Mouse (Mus musculus): ENCODE measurements around the gene Gkn1. TPM values are rescaled to one million over a fixed set of nuclear protein-coding genes. Genes with fewer than 3 reads are reported as not detected.

Gene Gkn1
- not detected in 2 replicates for polyA plus RNA-seq (2015; fragmentation: Nextera tagmentation; extraction: Ambion mirVana)

DNA sequence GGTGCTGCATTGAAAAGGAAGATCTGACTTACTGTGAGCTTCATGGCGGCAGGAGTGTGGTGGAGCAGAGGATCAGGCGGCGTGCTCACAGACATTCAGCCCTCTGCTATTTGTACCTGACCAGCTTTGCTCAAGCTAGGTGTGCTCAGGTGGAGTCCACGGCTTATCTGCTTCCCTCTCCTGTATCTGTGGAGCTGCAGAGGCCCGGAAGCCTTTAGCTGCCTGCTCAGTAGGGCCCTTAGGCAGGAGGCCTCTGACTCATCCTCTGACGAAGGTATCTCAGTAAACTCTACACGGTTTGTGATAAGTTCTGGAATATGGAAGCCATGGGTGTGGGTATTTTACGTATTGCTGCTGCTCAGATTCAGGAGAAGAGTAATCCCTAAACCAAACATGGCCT is at the start of gene Gkn1:
Gene Gkn1, minus strand, starts transcription at position 114 of the 400 bp plus-strand sequence.
- no peak within 1 kb of the TSS for H3K9ac ChIP-seq (replicated peaks)
- H3K4me3 ChIP-seq (replicated peaks) = no peak within 1 kb of the TSS
- no peaks in the 10 kb centered on the region for H3K4me1 ChIP-seq
- no peak within 1 kb of the TSS for H3K4me2 ChIP-seq
- no peak within 1 kb of the TSS for H3K27ac ChIP-seq (replicated peaks)
- H3K36me3 ChIP-seq = no peaks in the 10 kb centered on the region
- no peaks in the 10 kb centered on the region for H3K27me3 ChIP-seq (replicated peaks)
- ATAC-seq (ENCODE audit: low FRiP score) = no peak
- WGBS = 96% methylated on average over 8 of the region's 8 CpGs
- no peaks in the 10 kb centered on the region for H3K9me3 ChIP-seq (replicated peaks)

- no peaks in the 10 kb centered on the region for H3K9me3 ChIP-seq (replicated peaks)
- H3K4me1 ChIP-seq = no peaks in the 10 kb centered on the region; the same call in 1 of the 2 replicates
- no peak overlapping the region for H3K4me3 ChIP-seq (replicated peaks)
- no peak overlapping the region for H3K9ac ChIP-seq (replicated peaks)
- no peak overlapping the region for H3K4me2 ChIP-seq
- H3K27me3 ChIP-seq (replicated peaks) = no peaks in the 10 kb centered on the region
- no peak overlapping the region for H3K27ac ChIP-seq (replicated peaks)
- ATAC-seq (ENCODE audit: low FRiP score) = no peak
- WGBS = 64% methylated on average over 4 of the region's 4 CpGs
- H3K36me3 ChIP-seq = no peaks in the 10 kb centered on the region
Measured at GRCm38 (mm10) chr6:87399886-87400566, 49.3 kb upstream of the Gkn1 start.

DNA sequence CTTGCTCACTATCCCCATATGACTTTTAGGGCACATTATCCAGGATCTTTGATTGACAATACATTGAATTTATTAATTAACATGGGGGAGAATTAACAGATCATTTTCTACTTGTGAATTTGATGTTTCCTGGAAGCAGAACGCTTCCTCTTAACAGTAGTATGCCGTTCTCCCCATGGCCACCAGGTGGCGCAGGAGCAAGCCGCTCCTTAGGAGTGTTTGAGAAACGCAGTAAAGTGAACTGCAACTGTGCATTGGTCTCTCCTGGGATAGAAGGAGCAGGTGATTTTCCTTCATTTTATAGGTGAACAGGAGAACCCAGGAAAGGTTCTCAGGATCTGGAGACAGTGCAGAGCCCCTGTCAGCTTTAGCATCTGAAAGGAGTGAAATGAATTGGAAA is 48.4 kb upstream of the Gkn1 start:
- H3K27me3 ChIP-seq (replicated peaks) = no peaks in the 10 kb centered on the region
- ATAC-seq (ENCODE audit: low FRiP score) = peak; percentile 31; the same call in 1 of the 2 replicates
- no peak overlapping the region for H3K9ac ChIP-seq (replicated peaks)
- WGBS = 1% methylated on average over 5 of the region's 5 CpGs
- H3K4me3 ChIP-seq (replicated peaks) = no peak overlapping the region
- no peak overlapping the region for H3K27ac ChIP-seq (replicated peaks)
- no peaks in the 10 kb centered on the region for H3K9me3 ChIP-seq (replicated peaks)
- H3K36me3 ChIP-seq = no peaks in the 10 kb centered on the region
- no peaks in the 10 kb centered on the region; the same call in 1 of the 2 replicates for H3K4me1 ChIP-seq
- H3K4me2 ChIP-seq = no peak overlapping the region

GRCm38 (mm10) chr6:87394783-87395182 is 44.0 kb upstream of the Gkn1 start:
- no peak for ATAC-seq (ENCODE audit: low FRiP score)
- 89% methylated on average over 9 of the region's 9 CpGs for WGBS
- Histone ChIP-seq H3K27me3 (replicated peaks) (no peaks in the 10 kb centered on the region), H3K27ac (replicated peaks) (no peak overlapping the region), H3K4me2 (no peak overlapping the region), H3K4me3 (replicated peaks) (no peak overlapping the region), H3K36me3 (no peaks in the 10 kb centered on the region), H3K9me3 (replicated peaks) (no peaks in the 10 kb centered on the region), H3K9ac (replicated peaks) (no peak overlapping the region), H3K4me1 (no peaks in the 10 kb centered on the region; the same call in 1 of the 2 replicates)

GRCm38 (mm10) chr6:87393466-87394205 is 42.9 kb upstream of the Gkn1 start:
- no peak overlapping the region for H3K27ac ChIP-seq (replicated peaks)

GRCm38 (mm10) chr6:87389455-87389989 is 38.8 kb upstream of the Gkn1 start:
- Histone ChIP-seq H3K4me3 (replicated peaks) (no peak overlapping the region), H3K9ac (replicated peaks) (no peak overlapping the region), H3K4me2 (no peak overlapping the region), H3K4me1 (no peaks in the 10 kb centered on the region), H3K27me3 (replicated peaks) (no peaks in the 10 kb centered on the region), H3K36me3 (no peaks in the 10 kb centered on the region), H3K27ac (replicated peaks) (no peak overlapping the region), H3K9me3 (replicated peaks) (no peaks in the 10 kb centered on the region)
- no peak for ATAC-seq (ENCODE audit: low FRiP score)
- 51% methylated on average over 5 of the region's 5 CpGs for WGBS

More at GRCm38 (mm10) chr6:87393466-87394205, 42.9 kb upstream of the Gkn1 start:
- H3K36me3 ChIP-seq = no peaks in the 10 kb centered on the region
- no peaks in the 10 kb centered on the region for H3K27me3 ChIP-seq (replicated peaks)
- ATAC-seq (ENCODE audit: low FRiP score) = no peak
- no peaks in the 10 kb centered on the region for H3K4me1 ChIP-seq
- no peak overlapping the region for H3K9ac ChIP-seq (replicated peaks)
- WGBS = 80% methylated on average over 8 of the region's 8 CpGs
- no peak overlapping the region for H3K4me2 ChIP-seq
- no peak overlapping the region for H3K4me3 ChIP-seq (replicated peaks)
- H3K9me3 ChIP-seq (replicated peaks) = no peaks in the 10 kb centered on the region

- ATAC-seq (ENCODE audit: low FRiP score) = no peak
- Histone ChIP-seq H3K36me3 (no peaks in the 10 kb centered on the region), H3K4me3 (replicated peaks) (no peak within 1 kb of the TSS), H3K4me2 (no peak within 1 kb of the TSS), H3K27me3 (replicated peaks) (no peaks in the 10 kb centered on the region), H3K4me1 (peaks cover 5% of the 10 kb centered on the region; the same call in 1 of the 2 replicates), H3K9ac (replicated peaks) (no peak within 1 kb of the TSS), H3K9me3 (replicated peaks) (no peaks in the 10 kb centered on the region), H3K27ac (replicated peaks) (no peak within 1 kb of the TSS)
- WGBS = 61% methylated on average over 7 of the region's 7 CpGs
Measured at GRCm38 (mm10) chr6:87388877-87389276, 38.1 kb upstream of the Gkn1 start, which contains the start of gene Gkn3. TSS of gene Gkn3 (minus strand) at chr6:87388935.

- Histone ChIP-seq H3K4me2 (no peak overlapping the region), H3K27ac (replicated peaks) (no peak overlapping the region), H3K9me3 (replicated peaks) (no peaks in the 10 kb centered on the region), H3K4me1 (peaks cover 5% of the 10 kb centered on the region; the same call in 1 of the 2 replicates), H3K27me3 (replicated peaks) (no peaks in the 10 kb centered on the region), H3K36me3 (no peaks in the 10 kb centered on the region), H3K9ac (replicated peaks) (no peak overlapping the region), H3K4me3 (replicated peaks) (no peak overlapping the region)
- WGBS = 84% methylated on average over 10 of the region's 10 CpGs
- no peak for ATAC-seq (ENCODE audit: low FRiP score)
Measured at GRCm38 (mm10) chr6:87386681-87387080, 35.9 kb upstream of the Gkn1 start.

- H3K27ac ChIP-seq (replicated peaks) = no peak overlapping the region
- H3K9me3 ChIP-seq (replicated peaks) = no peaks in the 10 kb centered on the region
- H3K4me2 ChIP-seq = 0 out of 2 replicates have a peak overlapping the region, but pooled peaks have one; percentile 11
- peaks cover 5% of the 10 kb centered on the region; the same call in 1 of the 2 replicates for H3K4me1 ChIP-seq
- no peaks in the 10 kb centered on the region for H3K36me3 ChIP-seq
- no peak overlapping the region for H3K4me3 ChIP-seq (replicated peaks)
- WGBS = 16% methylated on average over 7 of the region's 7 CpGs
- H3K9ac ChIP-seq (replicated peaks) = no peak overlapping the region
- no peak; the same call in 1 of the 2 replicates for ATAC-seq (ENCODE audit: low FRiP score)
- no peaks in the 10 kb centered on the region for H3K27me3 ChIP-seq (replicated peaks)
Measured at GRCm38 (mm10) chr6:87386203-87386602, 35.5 kb upstream of the Gkn1 start.

- 68% methylated on average over 5 of the region's 6 CpGs for WGBS
- no peak overlapping the region for H3K9ac ChIP-seq (replicated peaks)
- no peak overlapping the region for H3K4me3 ChIP-seq (replicated peaks)
- H3K27me3 ChIP-seq (replicated peaks) = no peaks in the 10 kb centered on the region
- no peak for ATAC-seq (ENCODE audit: low FRiP score)
- H3K4me2 ChIP-seq = peak overlapping the region; percentile 67
- peaks cover 5% of the 10 kb centered on the region; the same call in 1 of the 2 replicates for H3K4me1 ChIP-seq
- H3K27ac ChIP-seq (replicated peaks) = no peak overlapping the region
- no peaks in the 10 kb centered on the region for H3K9me3 ChIP-seq (replicated peaks)
- no peaks in the 10 kb centered on the region for H3K36me3 ChIP-seq
Measured at GRCm38 (mm10) chr6:87384761-87385160, 34.0 kb upstream of the Gkn1 start.

DNA sequence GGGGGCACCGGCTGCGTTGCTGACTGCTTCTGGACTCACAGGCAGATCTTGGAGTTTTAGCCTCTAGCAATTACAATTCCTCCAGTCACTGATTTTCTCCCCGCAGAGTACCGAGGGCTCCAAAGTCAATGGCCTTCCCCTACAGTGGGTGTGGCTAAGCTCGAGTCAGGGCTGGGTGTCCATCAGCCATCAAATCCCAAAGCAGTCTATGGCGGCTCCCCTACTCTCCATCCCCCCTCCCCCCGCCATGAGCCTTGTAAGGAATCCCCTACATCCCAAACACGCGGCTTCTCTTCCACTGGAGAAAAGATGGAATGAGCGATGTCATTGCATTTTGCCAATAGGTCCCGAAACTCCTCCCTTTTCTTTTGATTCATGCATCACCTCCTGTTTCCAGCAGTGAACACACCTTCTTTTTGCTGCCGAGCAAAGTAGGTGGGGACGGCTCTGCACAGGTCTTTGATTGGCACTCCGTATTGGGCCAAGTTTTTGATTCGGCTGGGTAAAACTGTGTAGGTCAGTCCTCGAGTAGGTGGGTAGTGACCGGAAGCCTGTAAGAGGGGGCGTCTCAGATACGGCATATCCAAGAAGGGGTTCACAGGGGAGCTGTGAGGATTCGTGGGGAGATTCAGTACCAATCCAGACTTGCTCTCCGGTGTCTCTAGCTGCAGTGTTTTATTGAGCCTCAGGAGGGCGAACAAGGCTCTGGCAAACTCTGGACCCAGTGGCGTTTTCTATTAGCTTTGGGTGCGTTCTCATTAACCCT is 33.4 kb upstream of the Gkn1 start:
- Histone ChIP-seq H3K27ac (replicated peaks) (no peak overlapping the region), H3K4me2 (peak overlapping the region; percentile 67), H3K27me3 (replicated peaks) (no peaks in the 10 kb centered on the region), H3K4me3 (replicated peaks) (peak overlapping the region; percentile 36), H3K36me3 (no peaks in the 10 kb centered on the region), H3K9me3 (replicated peaks) (no peaks in the 10 kb centered on the region), H3K9ac (replicated peaks) (peak overlapping the region; percentile 30; the same call in 1 of the 2 replicates), H3K4me1 (peaks cover 5% of the 10 kb centered on the region; the same call in 1 of the 2 replicates)
- ATAC-seq (ENCODE audit: low FRiP score) = peak; percentile 63; the same call in 1 of the 2 replicates
- 18% methylated on average over 24 of the region's 24 CpGs for WGBS

Data from neural tube, embryonic 15.5 days (tissue).